Mouse (Mus musculus) heart, postnatal 0 days (tissue): ENCODE data around the gene Mctp1.

Source experiments
- CTCF ChIP-seq: IDR thresholded peaks from 2 replicates; pipeline ENCODE4 v1.5.1; 2016; ENCODE audit warnings: antibody characterized with exemption, control low read depth, low read depth
- EP300 ChIP-seq: IDR thresholded peaks from 2 replicates; pipeline ENCODE4 v1.6.1; 2016; ENCODE audit warnings: antibody characterized with exemption, low read depth

- TF ChIP-seq CTCF, result no peak
- TF ChIP-seq EP300, result no peak
These were observed 26.3 kb downstream of the Mctp1 start for GRCm38 (mm10) chr13:76410665-76411064.
